Mouse (Mus musculus): ENCODE data around the gene Acer2. TPM values are rescaled to one million over a fixed set of nuclear protein-coding genes. Genes with fewer than 3 reads are reported as not detected.

Acer2 gene
- polyA plus RNA-seq, 1 experiment from 2014 or later, result 24.6 TPM

GRCm38 (mm10) chr4:86911576-86912341 is 37.6 kb downstream of the Acer2 start:
- WGBS, result 18% methylated on average over 18 of the region's 18 CpGs
- Histone ChIP-seq H3K9ac (no peak overlapping the region), H3K36me3 (replicated peaks; ENCODE audit: control insufficient read depth, insufficient read depth) (no peaks in the 10 kb centered on the region), H3K4me2 (replicated peaks) (no peak overlapping the region), H3K4me3 (replicated peaks; ENCODE audit: low read length) (no peak overlapping the region), H3K9me3 (ENCODE audit: control insufficient read depth, low read length) (no peaks in the 10 kb centered on the region), H3K4me1 (replicated peaks; ENCODE audit: control insufficient read depth, insufficient read depth, low read length) (no peaks in the 10 kb centered on the region), H3K27me3 (ENCODE audit: control insufficient read depth, insufficient read depth, low read length) (no peaks in the 10 kb centered on the region), H3K27ac (no peak overlapping the region)
- ATAC-seq (ENCODE audit: low FRiP score) (no peak), DNase-seq (ENCODE audit: low spot score) (no peak)

- Histone ChIP-seq H3K4me1 (replicated peaks; ENCODE audit: control insufficient read depth, insufficient read depth, low read length) (no peaks in the 10 kb centered on the region), H3K9me3 (ENCODE audit: control insufficient read depth, low read length) (no peaks in the 10 kb centered on the region), H3K9ac (no peak overlapping the region), H3K27me3 (ENCODE audit: control insufficient read depth, insufficient read depth, low read length) (no peaks in the 10 kb centered on the region), H3K4me2 (replicated peaks) (no peak overlapping the region), H3K36me3 (replicated peaks; ENCODE audit: control insufficient read depth, insufficient read depth) (no peaks in the 10 kb centered on the region), H3K27ac (no peak overlapping the region), H3K4me3 (replicated peaks; ENCODE audit: low read length) (no peak overlapping the region)
- DNase-seq (ENCODE audit: low spot score) (no peak), ATAC-seq (ENCODE audit: low FRiP score) (no peak)
- WGBS, result 80% methylated on average over 7 of the region's 7 CpGs
Observed at GRCm38 (mm10) chr4:86912757-86913156, 38.6 kb downstream of the Acer2 start.

- WGBS, result 58% methylated on average over 1 of the region's 1 CpGs
- DNase-seq (ENCODE audit: low spot score) (no peak), ATAC-seq (ENCODE audit: low FRiP score) (no peak)
- Histone ChIP-seq H3K9me3 (ENCODE audit: control insufficient read depth, low read length) (no peaks in the 10 kb centered on the region), H3K9ac (no peak overlapping the region), H3K27me3 (ENCODE audit: control insufficient read depth, insufficient read depth, low read length) (no peaks in the 10 kb centered on the region), H3K36me3 (replicated peaks; ENCODE audit: control insufficient read depth, insufficient read depth) (no peaks in the 10 kb centered on the region), H3K4me2 (replicated peaks) (no peak overlapping the region), H3K4me1 (replicated peaks; ENCODE audit: control insufficient read depth, insufficient read depth, low read length) (no peaks in the 10 kb centered on the region), H3K27ac (no peak overlapping the region), H3K4me3 (replicated peaks; ENCODE audit: low read length) (no peak overlapping the region)
Observed at GRCm38 (mm10) chr4:86916062-86916461, 41.9 kb downstream of the Acer2 start.

GRCm38 (mm10) chr4:86923476-86924055 is 49.4 kb downstream of the Acer2 start:
- Histone ChIP-seq H3K36me3 (replicated peaks; ENCODE audit: control insufficient read depth, insufficient read depth) (no peaks in the 10 kb centered on the region), H3K4me3 (replicated peaks; ENCODE audit: low read length) (no peak overlapping the region), H3K4me2 (replicated peaks) (no peak overlapping the region), H3K9ac (no peak overlapping the region), H3K27ac (no peak overlapping the region), H3K27me3 (ENCODE audit: control insufficient read depth, insufficient read depth, low read length) (no peaks in the 10 kb centered on the region), H3K9me3 (ENCODE audit: control insufficient read depth, low read length) (no peaks in the 10 kb centered on the region), H3K4me1 (replicated peaks; ENCODE audit: control insufficient read depth, insufficient read depth, low read length) (0 out of 2 replicates have a peak, but pooled peaks cover 3% of the 10 kb centered on the region)
- ATAC-seq (ENCODE audit: low FRiP score) (0 out of 2 replicates have a peak, but pooled peaks have one; percentile 31), DNase-seq (ENCODE audit: low spot score) (no peak)
- 67% methylated on average over 3 of the region's 3 CpGs for WGBS

- Histone ChIP-seq H3K36me3 (replicated peaks; ENCODE audit: control insufficient read depth, insufficient read depth) (no peaks in the 10 kb centered on the region), H3K4me1 (replicated peaks; ENCODE audit: control insufficient read depth, insufficient read depth, low read length) (0 out of 2 replicates have a peak, but pooled peaks cover 3% of the 10 kb centered on the region), H3K9me3 (ENCODE audit: control insufficient read depth, low read length) (no peaks in the 10 kb centered on the region), H3K27me3 (ENCODE audit: control insufficient read depth, insufficient read depth, low read length) (no peaks in the 10 kb centered on the region), H3K9ac (no peak overlapping the region), H3K4me3 (replicated peaks; ENCODE audit: low read length) (no peak overlapping the region), H3K27ac (no peak overlapping the region), H3K4me2 (replicated peaks) (no peak overlapping the region)
- WGBS, result 10% methylated on average over 9 of the region's 9 CpGs
- ATAC-seq (ENCODE audit: low FRiP score) (peak; percentile 44), DNase-seq (ENCODE audit: low spot score) (peak; percentile 93)
Observed at GRCm38 (mm10) chr4:86924804-86925458, 50.7 kb downstream of the Acer2 start.

- no peaks in the 10 kb centered on the region for H3K36me3 ChIP-seq (replicated peaks; ENCODE audit: control insufficient read depth, insufficient read depth)
- H3K4me2 ChIP-seq (replicated peaks), result no peak overlapping the region
- ATAC-seq (ENCODE audit: low FRiP score), result no peak
- no peak overlapping the region for H3K27ac ChIP-seq
- no peak overlapping the region for H3K4me3 ChIP-seq (replicated peaks; ENCODE audit: low read length)
- no peaks in the 10 kb centered on the region for H3K9me3 ChIP-seq (ENCODE audit: control insufficient read depth, low read length)
- 87% methylated on average over 3 of the region's 3 CpGs for WGBS
- no peak for DNase-seq (ENCODE audit: low spot score)
- no peak overlapping the region for H3K9ac ChIP-seq
- no peaks in the 10 kb centered on the region for H3K27me3 ChIP-seq (ENCODE audit: control insufficient read depth, insufficient read depth, low read length)
- H3K4me1 ChIP-seq (replicated peaks; ENCODE audit: control insufficient read depth, insufficient read depth, low read length), result 0 out of 2 replicates have a peak, but pooled peaks cover 9% of the 10 kb centered on the region
Observed at GRCm38 (mm10) chr4:86926997-86927396, 52.8 kb downstream of the Acer2 start.

GRCm38 (mm10) chr4:86930101-86930635 is 56.0 kb downstream of the Acer2 start:
- Histone ChIP-seq H3K4me2 (replicated peaks) (peak overlapping the region; percentile 76), H3K27me3 (ENCODE audit: control insufficient read depth, insufficient read depth, low read length) (no peaks in the 10 kb centered on the region), H3K9ac (no peak overlapping the region; the same call in 1 of the 2 replicates), H3K27ac (no peak overlapping the region), H3K4me3 (replicated peaks; ENCODE audit: low read length) (peak overlapping the region; percentile 47), H3K36me3 (replicated peaks; ENCODE audit: control insufficient read depth, insufficient read depth) (no peaks in the 10 kb centered on the region), H3K9me3 (ENCODE audit: control insufficient read depth, low read length) (no peaks in the 10 kb centered on the region), H3K4me1 (replicated peaks; ENCODE audit: control insufficient read depth, insufficient read depth, low read length) (0 out of 2 replicates have a peak, but pooled peaks cover 6% of the 10 kb centered on the region)
- WGBS, result 86% methylated on average over 7 of the region's 7 CpGs
- ATAC-seq (ENCODE audit: low FRiP score) (peak; percentile 49), DNase-seq (ENCODE audit: low spot score) (no peak)

- H3K4me1 ChIP-seq (replicated peaks; ENCODE audit: control insufficient read depth, insufficient read depth, low read length), result 0 out of 2 replicates have a peak, but pooled peaks cover 6% of the 10 kb centered on the region
- WGBS, result 9% methylated on average over 33 of the region's 33 CpGs
Observed at GRCm38 (mm10) chr4:86930636-86931456, 56.6 kb downstream of the Acer2 start.

More at GRCm38 (mm10) chr4:86930636-86931456, 56.6 kb downstream of the Acer2 start:
- Histone ChIP-seq H3K27me3 (ENCODE audit: control insufficient read depth, insufficient read depth, low read length) (no peaks in the 10 kb centered on the region), H3K9me3 (ENCODE audit: control insufficient read depth, low read length) (no peaks in the 10 kb centered on the region), H3K9ac (peak overlapping the region; percentile 75), H3K4me2 (replicated peaks) (peak overlapping the region; percentile 76), H3K4me3 (replicated peaks; ENCODE audit: low read length) (peak overlapping the region; percentile 47), H3K36me3 (replicated peaks; ENCODE audit: control insufficient read depth, insufficient read depth) (no peaks in the 10 kb centered on the region), H3K27ac (peak overlapping the region; percentile 75)
- DNase-seq (ENCODE audit: low spot score) (peak; percentile 77), ATAC-seq (ENCODE audit: low FRiP score) (peak; percentile 80)

All from hindbrain, embryonic 14.5 days (tissue).